Mouse (Mus musculus): Measurements from ENCODE around the gene C2cd4a. TPM values are rescaled to one million over a fixed set of nuclear protein-coding genes. Genes with fewer than 3 reads are reported as not detected.

C2cd4a gene
- polyA plus RNA-seq (2015; fragmentation: Nextera tagmentation; extraction: Ambion mirVana) = 0.32 and 0.61 TPM in 2 replicates

DNA sequence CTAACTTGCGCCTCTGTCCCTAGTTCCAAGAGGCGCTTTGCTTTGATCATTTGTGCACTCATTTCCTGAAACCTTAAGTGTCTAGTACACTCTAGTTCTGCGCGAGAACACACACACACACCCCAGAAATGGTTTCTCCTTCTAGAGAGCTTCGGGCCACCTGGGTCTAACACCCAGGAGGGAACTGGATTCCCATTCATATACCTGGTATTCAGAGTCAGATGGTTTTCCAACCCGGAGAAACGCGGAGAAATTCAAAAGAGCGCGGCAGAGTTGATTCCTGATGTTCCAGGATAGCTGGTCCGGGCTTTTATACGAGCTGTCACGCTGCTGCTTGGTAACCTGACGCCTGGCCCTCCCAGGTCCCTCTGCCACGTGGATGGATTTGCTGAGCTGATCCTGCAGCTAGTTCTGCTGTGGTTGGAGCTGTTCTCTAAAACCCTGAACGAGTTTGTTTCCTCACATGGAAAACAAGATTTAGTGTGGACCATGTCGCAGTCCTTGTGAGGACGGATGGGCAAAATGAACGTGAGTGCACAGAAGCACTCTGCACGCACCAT lies at the start of gene C2cd4a:
Gene C2cd4a, minus strand, starts transcription at position 285 of the 560 bp plus-strand sequence.
- Histone ChIP-seq H3K36me3 (ENCODE audit: insufficient read depth, low read length) (no peaks in the 10 kb centered on the region), H3K4me3 (replicated peaks; ENCODE audit: low read depth, low read length) (peak within 1 kb of the TSS; percentile 48), H3K27me3 (ENCODE audit: insufficient read depth, low read length) (peaks cover 18% of the 10 kb centered on the region), H3K4me1 (replicated peaks; ENCODE audit: insufficient read depth, low read length) (peaks cover 12% of the 10 kb centered on the region), H3K9me3 (replicated peaks; ENCODE audit: low read length) (no peaks in the 10 kb centered on the region), H3K9ac (ENCODE audit: low read depth, low read length) (peak within 1 kb of the TSS; percentile 52), H3K4me2 (ENCODE audit: low read length) (peak within 1 kb of the TSS; percentile 90), H3K27ac (no peak within 1 kb of the TSS)
- WGBS = 1% methylated on average over 20 of the region's 20 CpGs
- DNase-seq (ENCODE audit: low spot score) (peak; percentile 79), ATAC-seq (replicated peaks; ENCODE audit: low FRiP score, low read depth) (no peak)
- no peak for TF ChIP-seq CTCF (IDR thresholded peaks at IDR 0.05; ENCODE audit: low read depth)

DNA sequence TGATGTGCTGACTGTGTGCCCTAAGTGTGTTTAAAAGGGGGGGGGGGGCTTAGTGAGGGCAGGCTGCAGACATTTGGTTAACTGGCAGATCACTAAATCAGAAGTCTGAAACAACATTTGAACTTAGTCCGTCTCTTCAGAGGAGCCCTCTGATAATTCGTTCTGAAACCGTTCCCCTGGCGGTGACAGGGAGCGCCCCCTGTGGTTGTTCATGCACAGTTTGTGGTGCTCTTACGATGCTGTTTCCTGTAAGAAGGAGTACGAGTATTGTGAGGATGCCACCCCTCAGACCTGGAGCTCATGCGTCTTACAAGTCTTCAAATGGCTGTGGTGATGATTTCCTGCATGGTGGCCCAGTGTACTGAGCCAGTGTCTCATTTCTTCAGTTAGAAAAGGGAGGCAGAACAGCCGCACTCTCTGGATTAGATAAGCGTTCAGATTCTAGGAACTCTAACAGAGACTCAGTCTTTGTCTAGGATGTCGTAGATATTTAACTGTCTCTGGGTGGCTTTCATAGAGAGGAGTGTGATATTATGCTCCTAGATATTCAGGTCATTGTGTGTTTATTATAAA lies 46.2 kb upstream of the C2cd4a start:
- no peaks in the 10 kb centered on the region for H3K4me1 ChIP-seq (replicated peaks; ENCODE audit: insufficient read depth, low read length)
- H3K27me3 ChIP-seq (ENCODE audit: insufficient read depth, low read length) = no peaks in the 10 kb centered on the region
- 91% methylated on average over 11 of the region's 11 CpGs for WGBS
- no peak for TF ChIP-seq CTCF (IDR thresholded peaks at IDR 0.05; ENCODE audit: low read depth)
- ATAC-seq (replicated peaks; ENCODE audit: low FRiP score, low read depth) (no peak), DNase-seq (ENCODE audit: low spot score) (no peak)
- H3K9ac ChIP-seq (ENCODE audit: low read depth, low read length) = no peak overlapping the region
- no peaks in the 10 kb centered on the region for H3K36me3 ChIP-seq (ENCODE audit: insufficient read depth, low read length)
- H3K4me2 ChIP-seq (ENCODE audit: low read length) = no peak overlapping the region
- no peak overlapping the region for H3K27ac ChIP-seq
- no peaks in the 10 kb centered on the region for H3K9me3 ChIP-seq (replicated peaks; ENCODE audit: low read length)
- no peak overlapping the region for H3K4me3 ChIP-seq (replicated peaks; ENCODE audit: low read depth, low read length)

DNA sequence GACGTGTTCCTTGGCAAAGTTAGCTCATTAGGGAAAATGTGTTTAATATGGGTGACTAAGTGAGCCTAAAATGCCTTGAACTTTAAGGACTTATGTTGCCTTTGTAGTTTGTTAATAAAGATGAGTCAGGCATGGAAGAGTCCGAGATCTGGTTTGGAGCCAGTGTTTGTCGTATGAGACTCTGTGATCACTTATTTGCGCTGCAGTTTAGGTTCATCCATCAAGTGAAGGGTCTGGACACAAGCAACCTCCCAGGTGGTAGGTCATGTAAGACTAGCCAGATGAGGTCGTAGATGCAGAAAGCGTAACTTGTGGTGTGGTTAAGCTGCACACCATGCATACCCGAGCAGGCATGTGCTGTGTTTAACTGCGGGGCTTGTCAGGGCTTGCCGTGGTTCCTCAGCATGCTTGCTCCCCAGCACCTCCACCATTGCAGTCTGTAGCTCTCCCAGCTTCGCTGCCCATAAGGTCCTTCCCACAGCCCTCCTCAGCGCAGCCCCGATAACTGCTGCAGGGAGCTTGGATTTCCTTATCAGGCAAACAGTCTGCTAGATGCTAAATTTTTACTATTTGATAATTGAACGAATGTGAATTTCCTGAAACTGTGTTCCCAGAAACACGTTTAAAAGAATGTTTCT lies 45.1 kb upstream of the C2cd4a start:
- WGBS = 46% methylated on average over 14 of the region's 14 CpGs
- ATAC-seq (replicated peaks; ENCODE audit: low FRiP score, low read depth) (no peak), DNase-seq (ENCODE audit: low spot score) (peak; percentile 22)
- no peaks in the 10 kb centered on the region for H3K9me3 ChIP-seq (replicated peaks; ENCODE audit: low read length)
- no peak overlapping the region for H3K27ac ChIP-seq
- H3K9ac ChIP-seq (ENCODE audit: low read depth, low read length) = no peak overlapping the region
- H3K4me3 ChIP-seq (replicated peaks; ENCODE audit: low read depth, low read length) = no peak overlapping the region
- H3K4me2 ChIP-seq (ENCODE audit: low read length) = no peak overlapping the region
- no peaks in the 10 kb centered on the region for H3K27me3 ChIP-seq (ENCODE audit: insufficient read depth, low read length)
- no peaks in the 10 kb centered on the region for H3K36me3 ChIP-seq (ENCODE audit: insufficient read depth, low read length)
- no peaks in the 10 kb centered on the region for H3K4me1 ChIP-seq (replicated peaks; ENCODE audit: insufficient read depth, low read length)
- no peak for TF ChIP-seq CTCF (IDR thresholded peaks at IDR 0.05; ENCODE audit: low read depth)

DNA sequence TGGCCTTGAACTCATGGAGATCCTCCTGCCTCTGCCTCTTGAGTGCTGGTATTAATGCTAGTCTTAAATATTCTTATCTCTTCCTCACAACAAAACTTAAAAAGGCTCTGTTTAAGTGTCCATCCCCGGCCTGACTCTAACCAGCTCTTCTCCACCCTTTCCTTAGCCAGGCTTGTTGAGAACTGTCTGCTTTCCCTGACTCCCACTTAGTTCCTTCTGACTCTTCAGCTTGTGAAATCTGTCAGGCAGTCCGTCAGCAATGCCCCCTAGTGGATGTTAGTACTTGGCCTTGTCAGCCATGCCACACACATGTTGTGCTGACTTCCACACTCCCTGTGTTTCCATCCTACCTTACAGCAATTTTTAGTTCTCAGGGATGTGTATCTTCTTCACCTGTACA lies 43.2 kb upstream of the C2cd4a start:
- no peak overlapping the region for H3K4me2 ChIP-seq (ENCODE audit: low read length)
- TF ChIP-seq CTCF (IDR thresholded peaks at IDR 0.05; ENCODE audit: low read depth) = peak; percentile 72; the same call in 1 of the 2 replicates
- H3K9ac ChIP-seq (ENCODE audit: low read depth, low read length) = no peak overlapping the region
- H3K9me3 ChIP-seq (replicated peaks; ENCODE audit: low read length) = no peaks in the 10 kb centered on the region
- H3K4me3 ChIP-seq (replicated peaks; ENCODE audit: low read depth, low read length) = no peak overlapping the region
- H3K36me3 ChIP-seq (ENCODE audit: insufficient read depth, low read length) = no peaks in the 10 kb centered on the region
- no peaks in the 10 kb centered on the region for H3K4me1 ChIP-seq (replicated peaks; ENCODE audit: insufficient read depth, low read length)
- DNase-seq (ENCODE audit: low spot score) (peak; percentile 61), ATAC-seq (replicated peaks; ENCODE audit: low FRiP score, low read depth) (no peak)
- no peaks in the 10 kb centered on the region for H3K27me3 ChIP-seq (ENCODE audit: insufficient read depth, low read length)
- no peak overlapping the region for H3K27ac ChIP-seq
- 64% methylated on average over 2 of the region's 2 CpGs for WGBS

DNA sequence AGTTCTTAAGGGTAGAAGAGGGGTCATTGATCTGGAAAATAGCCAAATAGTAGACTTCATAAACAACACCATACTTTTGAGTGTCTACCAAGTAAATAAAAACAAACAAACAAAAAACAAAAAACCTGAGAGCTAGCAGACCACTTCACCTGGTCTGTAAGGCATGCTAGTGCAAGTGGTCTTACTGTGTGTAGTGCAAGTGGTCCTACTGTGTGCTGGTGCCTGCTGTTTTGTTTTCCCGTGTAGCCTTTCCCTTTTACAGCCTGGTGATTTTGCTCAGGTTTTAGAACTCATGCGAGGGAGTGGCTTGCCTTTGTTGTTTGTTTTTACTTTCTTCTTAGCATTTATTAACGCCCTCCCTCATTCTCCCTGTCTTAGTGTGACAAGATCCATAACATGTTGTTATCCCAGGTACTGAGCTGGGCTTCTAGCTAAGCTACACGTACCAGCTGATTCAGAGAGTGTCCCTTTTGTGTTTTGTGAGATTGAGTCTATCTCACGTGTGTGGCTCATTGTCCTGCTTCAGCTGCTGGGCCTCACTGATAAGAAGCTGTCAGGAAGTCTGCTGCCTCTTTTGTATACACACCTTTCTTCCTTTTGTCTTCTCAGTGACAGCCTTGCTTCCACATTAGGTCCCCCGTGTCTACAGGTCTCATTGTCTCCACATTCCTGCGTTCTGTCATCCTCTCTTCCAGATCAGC lies 42.5 kb upstream of the C2cd4a start:
- Histone ChIP-seq H3K27me3 (ENCODE audit: insufficient read depth, low read length) (no peaks in the 10 kb centered on the region), H3K27ac (no peak overlapping the region), H3K4me2 (ENCODE audit: low read length) (no peak overlapping the region), H3K9me3 (replicated peaks; ENCODE audit: low read length) (no peaks in the 10 kb centered on the region), H3K4me3 (replicated peaks; ENCODE audit: low read depth, low read length) (no peak overlapping the region), H3K9ac (ENCODE audit: low read depth, low read length) (no peak overlapping the region), H3K36me3 (ENCODE audit: insufficient read depth, low read length) (no peaks in the 10 kb centered on the region), H3K4me1 (replicated peaks; ENCODE audit: insufficient read depth, low read length) (no peaks in the 10 kb centered on the region)
- ATAC-seq (replicated peaks; ENCODE audit: low FRiP score, low read depth) (no peak), DNase-seq (ENCODE audit: low spot score) (no peak)
- 62% methylated on average over 7 of the region's 7 CpGs for WGBS
- TF ChIP-seq CTCF (IDR thresholded peaks at IDR 0.05; ENCODE audit: low read depth) = no peak

DNA sequence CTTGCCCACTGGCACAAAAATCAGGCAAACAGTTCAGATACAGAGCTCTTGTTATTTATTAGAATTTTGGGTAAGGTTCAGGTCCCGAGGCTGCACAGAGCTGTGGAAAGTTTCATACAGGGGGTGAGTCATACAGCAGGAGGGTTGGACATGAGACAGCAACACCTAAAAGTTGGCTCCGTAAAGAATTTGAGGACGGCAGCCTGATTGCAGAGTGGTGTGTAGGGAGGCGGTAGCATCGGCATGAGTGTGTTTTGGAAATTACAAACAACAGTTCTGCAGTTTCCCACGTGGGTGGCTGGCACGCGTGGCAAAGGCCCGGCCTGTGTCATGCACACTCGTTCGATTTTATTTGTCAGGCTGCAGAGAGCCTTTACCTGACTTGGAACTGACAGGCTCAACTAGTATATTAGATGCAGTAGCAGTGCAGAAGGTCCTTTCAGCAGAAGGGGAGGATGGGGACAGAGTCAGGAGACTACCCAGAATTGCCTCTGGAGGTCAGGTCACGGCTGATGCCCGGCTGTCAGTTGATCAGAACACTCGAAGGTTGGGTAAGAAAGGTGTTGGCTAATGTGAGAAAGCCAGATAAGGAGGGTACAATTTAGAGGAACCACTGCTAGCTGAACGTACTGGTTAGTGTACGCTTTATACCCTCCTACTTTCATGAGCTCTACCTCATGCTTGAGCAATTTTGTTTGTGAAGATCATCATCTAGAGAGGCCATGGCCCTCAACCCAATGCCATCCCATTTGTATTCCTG lies 37.7 kb upstream of the C2cd4a start:
- 76% methylated on average over 16 of the region's 16 CpGs for WGBS
- Histone ChIP-seq H3K27ac (no peak overlapping the region), H3K4me3 (replicated peaks; ENCODE audit: low read depth, low read length) (no peak overlapping the region), H3K9me3 (replicated peaks; ENCODE audit: low read length) (no peaks in the 10 kb centered on the region), H3K4me2 (ENCODE audit: low read length) (no peak overlapping the region), H3K27me3 (ENCODE audit: insufficient read depth, low read length) (no peaks in the 10 kb centered on the region), H3K9ac (ENCODE audit: low read depth, low read length) (no peak overlapping the region), H3K36me3 (ENCODE audit: insufficient read depth, low read length) (no peaks in the 10 kb centered on the region), H3K4me1 (replicated peaks; ENCODE audit: insufficient read depth, low read length) (no peaks in the 10 kb centered on the region)
- no peak for TF ChIP-seq CTCF (IDR thresholded peaks at IDR 0.05; ENCODE audit: low read depth)
- ATAC-seq (replicated peaks; ENCODE audit: low FRiP score, low read depth) (no peak), DNase-seq (ENCODE audit: low spot score) (no peak)
